Mouse (Mus musculus): ENCODE results near the gene Wdr24. TPM values are rescaled to one million over a fixed set of nuclear protein-coding genes. Genes with fewer than 3 reads are reported as not detected.
"Not testable (repeated sequence)": the region's sequence is repeated elsewhere in the genome, so short reads cannot be mapped to it uniquely, and the experiment has no call there.

The Wdr24 gene
- total RNA-seq, 1 experiment from 2014 or later: 21.0 TPM

- ATAC-seq (replicated peaks; ENCODE audit: low read depth, poor library complexity, severe bottlenecking): no peak
Observed at GRCm38 (mm10) chr17:25842509-25842908, 19.1 kb downstream of the Wdr24 start.

DNA sequence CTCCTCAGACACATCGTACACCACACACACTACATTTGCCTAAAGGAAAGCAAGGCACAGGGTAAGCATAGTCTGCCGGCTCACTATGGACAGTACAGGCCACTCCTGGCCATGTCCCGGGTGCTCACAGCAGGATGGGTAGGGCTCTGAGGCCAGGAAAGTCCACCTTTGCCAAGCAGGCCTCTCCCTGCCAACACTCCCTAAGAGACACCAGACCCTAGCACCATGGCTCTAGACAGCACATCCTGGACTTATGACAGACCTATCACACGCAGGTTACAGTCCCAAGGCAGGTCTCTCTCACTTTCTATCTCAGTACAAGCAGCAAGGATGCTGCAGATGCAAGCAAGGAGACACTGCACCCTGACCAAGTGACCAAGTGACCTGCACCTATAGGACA is 19.7 kb downstream of the Wdr24 start:
- ATAC-seq (replicated peaks; ENCODE audit: low read depth, poor library complexity, severe bottlenecking): no peak

- ATAC-seq (replicated peaks; ENCODE audit: low read depth, poor library complexity, severe bottlenecking): no peak; the same call in 1 of the 2 replicates
Observed at GRCm38 (mm10) chr17:25843636-25844395, 20.4 kb downstream of the Wdr24 start.

- ATAC-seq (replicated peaks; ENCODE audit: low read depth, poor library complexity, severe bottlenecking): peak; percentile 98
Observed at GRCm38 (mm10) chr17:25844396-25844901, 21.0 kb downstream of the Wdr24 start, which contains the start of gene Rhot2. Gene Rhot2 (minus strand): TSS chr17:25844851.

DNA sequence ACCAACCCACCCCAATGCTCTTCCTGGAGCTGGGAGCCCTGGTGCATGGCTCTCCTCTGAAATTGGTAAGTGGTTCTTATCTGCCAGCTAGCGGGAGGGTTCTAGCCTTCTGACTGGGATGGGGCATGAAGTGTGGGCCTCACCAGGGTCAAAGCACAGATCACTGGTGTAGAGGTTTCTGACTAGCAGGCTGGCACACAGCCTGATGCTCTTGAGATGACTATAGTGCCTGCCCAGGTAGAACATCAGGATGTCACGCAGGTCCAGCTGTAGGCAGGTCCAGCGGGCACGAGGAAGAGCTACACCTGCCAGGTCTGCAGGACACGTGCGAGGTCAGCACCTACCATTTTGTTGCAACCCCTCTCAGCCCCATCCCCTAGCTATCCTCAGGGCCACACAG is 36.8 kb downstream of the Wdr24 start:
- no peak for ATAC-seq (replicated peaks; ENCODE audit: low read depth, poor library complexity, severe bottlenecking)

DNA sequence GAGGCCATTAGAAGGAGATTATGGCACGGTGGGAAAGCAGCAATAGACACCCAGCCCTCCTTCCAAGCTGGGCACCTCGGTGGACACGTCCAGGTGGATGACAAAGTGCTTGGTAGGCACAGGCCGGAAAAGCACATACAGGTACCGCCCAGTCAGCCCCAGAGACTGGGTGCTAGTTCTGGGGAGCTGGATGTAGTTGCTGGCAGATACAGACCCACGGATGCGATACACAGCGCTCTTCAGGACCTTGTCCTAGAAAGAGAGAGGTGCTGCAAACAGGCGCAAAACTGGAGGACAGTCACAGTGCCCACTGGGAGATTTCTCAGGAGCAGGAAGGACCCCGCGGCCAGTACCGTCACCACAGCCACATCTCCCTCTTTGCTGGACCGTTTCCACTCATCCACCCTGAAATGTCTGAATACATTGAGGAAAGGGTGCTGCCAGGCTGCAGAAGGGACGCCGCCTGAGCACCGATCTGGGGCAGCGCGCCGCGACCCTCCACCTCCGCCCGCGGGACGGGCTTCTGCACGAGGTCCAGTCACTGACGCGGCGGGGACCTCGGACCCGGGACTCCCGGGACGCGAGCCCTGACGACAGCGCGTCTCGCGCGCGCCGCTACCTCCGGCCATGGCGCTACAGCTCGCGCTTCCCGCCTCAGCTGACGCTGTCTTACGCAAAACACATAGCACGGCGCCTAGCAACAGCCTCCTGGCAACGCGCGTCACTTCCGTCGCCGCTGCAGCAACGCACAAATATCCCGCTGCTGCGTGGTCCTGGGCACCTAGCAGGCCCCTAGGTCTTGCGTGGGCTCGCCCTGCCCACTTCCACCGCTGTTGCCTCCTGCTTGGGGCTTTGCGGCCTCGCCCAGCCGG is 37.6 kb downstream of the Wdr24 start, which contains the start of gene Wdr90:
Gene Wdr90, minus strand, starts transcription at position 670 of the 872 bp plus-strand sequence.
- ATAC-seq (replicated peaks; ENCODE audit: low read depth, poor library complexity, severe bottlenecking): peak; percentile 98

DNA sequence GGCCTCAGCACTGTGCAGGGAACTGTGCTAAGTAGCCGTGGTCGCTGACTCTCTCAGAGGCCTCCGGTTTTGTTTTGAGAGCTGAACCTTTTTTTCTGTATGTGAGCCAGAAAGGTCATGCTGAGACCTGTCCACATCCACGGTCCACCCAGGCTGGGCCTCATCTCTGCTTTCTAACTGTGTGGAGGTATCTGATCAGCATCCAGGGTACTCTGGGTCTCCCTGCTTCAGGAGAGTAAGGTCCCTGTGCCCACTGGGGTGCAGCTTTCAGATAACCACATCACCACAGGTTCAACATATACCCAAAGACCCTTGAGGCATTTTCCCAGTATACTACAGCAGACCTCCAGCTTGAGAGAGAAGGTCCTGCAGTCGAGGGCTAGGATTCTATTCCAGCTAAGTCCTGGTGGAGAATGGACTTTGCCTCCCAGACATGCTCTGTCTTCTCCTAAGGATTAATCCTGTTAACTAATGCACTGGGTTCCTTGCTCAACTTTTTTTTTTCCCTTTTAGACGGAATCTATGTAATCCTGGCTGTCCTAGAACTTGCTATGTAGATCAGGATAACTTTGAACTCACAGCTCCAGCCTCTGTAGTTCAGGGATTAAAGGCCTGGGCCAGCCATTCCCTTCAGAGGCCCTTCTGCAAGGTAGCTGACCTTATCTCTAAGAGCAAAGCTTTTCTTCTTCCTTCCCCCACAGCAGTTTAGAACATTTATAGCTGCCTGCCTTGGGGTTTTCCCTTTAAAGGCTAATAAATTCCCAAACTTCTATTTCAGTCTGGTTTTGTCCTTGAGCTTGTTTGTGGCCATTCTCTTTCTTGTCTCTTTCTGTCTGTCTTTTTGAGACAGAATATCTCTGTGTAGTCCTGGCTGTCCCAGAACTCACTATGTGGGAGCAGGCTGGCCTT is 38.5 kb downstream of the Wdr24 start:
- ATAC-seq (replicated peaks; ENCODE audit: low read depth, poor library complexity, severe bottlenecking): no peak

DNA sequence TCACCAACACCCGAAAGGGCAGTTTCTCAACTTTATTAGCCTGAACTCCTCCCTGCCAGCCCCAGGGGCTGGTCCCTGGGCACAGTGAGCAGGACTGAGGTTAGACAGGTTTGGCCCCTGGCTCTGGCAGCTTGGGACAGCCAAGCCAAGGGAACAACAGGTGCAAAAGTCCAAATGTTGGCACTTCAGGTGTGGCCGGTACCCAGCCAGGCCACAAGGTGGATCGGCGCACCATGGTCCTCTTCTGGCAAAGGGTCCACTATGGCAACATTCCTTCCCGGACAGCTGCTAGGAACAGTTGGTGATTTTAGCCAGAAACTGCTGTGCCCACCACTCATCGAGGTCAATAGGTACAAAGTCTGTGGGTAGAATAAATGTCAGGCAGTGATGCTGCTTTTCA is 40.3 kb downstream of the Wdr24 start:
- ATAC-seq (replicated peaks; ENCODE audit: low read depth, poor library complexity, severe bottlenecking): no peak

DNA sequence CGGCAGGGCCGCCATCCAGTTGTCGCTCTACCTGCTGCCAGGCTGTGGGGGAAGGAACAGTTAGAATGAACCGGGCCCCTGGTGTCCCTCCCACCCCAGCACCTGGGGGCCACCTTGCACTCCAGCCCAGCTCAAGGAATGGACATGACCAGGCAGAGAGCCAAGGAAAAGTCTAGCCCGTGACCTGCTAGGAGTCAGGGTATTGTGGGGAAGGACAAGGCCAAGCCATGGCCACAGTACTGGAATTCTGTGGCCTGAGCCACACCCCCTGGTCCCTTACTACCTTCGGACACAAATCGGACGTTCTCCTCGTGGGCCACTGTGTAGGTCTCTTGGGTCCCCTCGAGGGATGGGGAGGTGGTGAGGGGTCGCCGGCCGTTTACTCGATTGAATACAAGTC is 40.9 kb downstream of the Wdr24 start:
- no peak for ATAC-seq (replicated peaks; ENCODE audit: low read depth, poor library complexity, severe bottlenecking)

DNA sequence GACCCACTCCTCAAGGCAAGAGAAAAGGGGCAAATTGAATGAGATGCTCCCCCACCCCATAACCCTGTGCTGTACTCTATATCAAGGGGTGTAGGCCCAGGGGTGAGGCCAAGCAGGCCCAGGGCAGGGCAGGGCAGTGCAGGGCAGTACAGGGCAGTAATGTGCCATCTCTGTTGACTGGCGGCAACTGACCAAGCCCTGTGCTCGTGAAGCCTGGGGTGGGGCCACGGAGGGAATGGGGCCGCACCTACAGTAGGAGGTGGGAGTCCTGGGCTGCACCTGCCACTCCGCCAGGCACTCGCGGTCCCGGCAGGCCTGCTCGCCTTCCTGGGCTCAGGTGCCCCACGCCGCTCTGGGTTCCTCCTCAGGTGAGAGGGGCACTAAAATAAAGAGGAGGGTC is 41.9 kb downstream of the Wdr24 start:
- ATAC-seq (replicated peaks; ENCODE audit: low read depth, poor library complexity, severe bottlenecking): no peak

DNA sequence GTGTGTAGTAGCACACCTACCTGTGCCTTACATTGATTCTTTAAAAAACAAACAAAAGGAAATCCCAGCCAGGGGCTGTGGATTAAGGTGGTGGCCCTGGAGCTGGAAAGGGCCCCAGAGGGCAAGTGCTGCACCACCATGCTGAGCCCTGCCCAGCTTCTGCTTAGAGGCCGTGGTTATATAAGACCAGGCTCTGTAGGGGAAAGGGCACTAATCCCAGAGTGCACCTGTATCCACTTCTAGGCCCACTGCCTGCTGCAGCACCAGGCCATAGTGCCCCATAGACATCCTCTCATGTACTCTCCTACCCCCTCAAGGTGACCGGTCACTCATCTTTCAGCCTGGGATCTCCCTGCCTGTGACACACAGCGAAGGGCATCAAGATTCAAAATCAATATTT is 42.7 kb downstream of the Wdr24 start:
- ATAC-seq (replicated peaks; ENCODE audit: low read depth, poor library complexity, severe bottlenecking): no peak

- peak; percentile 19; the same call in 1 of the 2 replicates for ATAC-seq (replicated peaks; ENCODE audit: low read depth, poor library complexity, severe bottlenecking)
Observed at GRCm38 (mm10) chr17:25867509-25867835, 44.0 kb downstream of the Wdr24 start.

DNA sequence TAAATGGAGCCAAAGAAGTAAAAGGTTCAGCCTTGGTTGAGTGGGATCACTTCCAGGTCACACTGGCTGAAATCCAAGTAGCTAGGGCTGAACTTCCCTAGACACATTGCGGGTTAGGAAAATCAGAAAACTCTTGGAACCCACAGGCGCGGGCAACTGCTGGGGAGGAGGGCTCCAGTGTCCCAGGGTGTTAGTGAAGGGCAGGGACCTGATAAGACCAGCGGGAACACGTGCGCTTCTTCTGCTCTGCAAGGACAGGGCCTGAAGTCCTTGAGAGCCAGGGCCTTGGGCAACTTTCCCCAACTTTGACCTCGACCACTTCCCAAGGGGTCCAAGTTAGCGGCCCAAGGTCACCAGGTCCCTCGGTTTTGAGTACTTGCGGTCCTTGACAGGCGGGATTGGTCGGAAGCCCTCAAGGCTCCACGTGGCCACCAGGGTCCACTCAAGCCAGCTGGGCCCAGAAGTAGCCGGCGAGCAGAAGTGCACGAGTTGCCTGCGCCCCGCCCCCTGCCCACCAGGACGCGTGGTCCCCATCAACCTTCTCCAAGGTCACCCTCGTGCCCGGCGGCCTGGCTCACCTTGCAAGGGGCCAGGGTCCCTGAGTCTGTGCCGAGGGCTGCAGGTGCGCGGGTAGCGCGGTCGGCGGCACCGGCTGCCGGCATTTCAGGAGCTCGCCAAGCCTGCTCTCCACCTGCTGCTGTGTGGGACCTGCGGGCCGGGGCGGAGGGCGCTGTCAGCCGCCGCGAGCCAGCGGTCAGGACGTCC is 44.6 kb downstream of the Wdr24 start:
- ATAC-seq (replicated peaks; ENCODE audit: low read depth, poor library complexity, severe bottlenecking): peak; percentile 46

- peak; percentile 89 for ATAC-seq (replicated peaks; ENCODE audit: low read depth, poor library complexity, severe bottlenecking)
Observed at GRCm38 (mm10) chr17:25868601-25869191, 45.3 kb downstream of the Wdr24 start, which contains the start of gene Mcrip2. Gene Mcrip2 (minus strand): TSS chr17:25868764.

DNA sequence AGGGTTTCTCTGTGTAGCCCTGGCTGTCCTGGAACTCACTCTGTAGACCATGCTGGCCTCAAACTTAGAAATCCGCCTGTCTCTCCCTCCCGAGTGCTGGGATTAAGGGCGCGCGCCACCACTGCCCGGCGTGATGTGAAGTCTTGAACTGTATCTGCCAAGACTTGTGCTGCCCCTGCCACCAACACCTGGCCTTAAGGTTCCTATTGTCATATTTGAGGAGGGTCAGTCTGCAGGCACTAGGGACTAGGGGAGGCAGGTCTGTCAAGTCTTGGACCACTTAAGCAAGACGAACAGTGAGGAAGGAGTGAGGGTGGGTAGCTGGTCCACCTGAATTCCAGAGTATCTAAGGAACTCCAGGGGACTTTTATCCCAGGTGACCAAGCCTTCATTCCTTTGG is 46.1 kb downstream of the Wdr24 start:
- no peak for ATAC-seq (replicated peaks; ENCODE audit: low read depth, poor library complexity, severe bottlenecking)

GRCm38 (mm10) chr17:25869954-25870353 is 46.5 kb downstream of the Wdr24 start:
- no peak for ATAC-seq (replicated peaks; ENCODE audit: low read depth, poor library complexity, severe bottlenecking)

GRCm38 (mm10) chr17:25871566-25871965 is 48.1 kb downstream of the Wdr24 start:
- ATAC-seq (replicated peaks; ENCODE audit: low read depth, poor library complexity, severe bottlenecking): not testable (repeated sequence)

- ATAC-seq (replicated peaks; ENCODE audit: low read depth, poor library complexity, severe bottlenecking): no peak
Observed at GRCm38 (mm10) chr17:25872676-25873075, 49.2 kb downstream of the Wdr24 start.

All from common myeloid progenitor, adult 5-6 weeks (primary cell).